Mouse (Mus musculus) CH12.LX (cell line): ENCODE data around the gene P4ha2.

Experiments
- BHLHE40 ChIP-seq: IDR thresholded peaks from 2 replicates; pipeline ENCODE4 v1.6.1; 2011; ENCODE audit warnings: mild to moderate bottlenecking, low read depth, low read length, improper control_type of control experiment
- CHD2 ChIP-seq: IDR thresholded peaks from 2 replicates; pipeline ENCODE4 v1.6.1; 2011; ENCODE audit warnings: low read length, improper control_type of control experiment
- CTCF ChIP-seq, 2 experiments: IDR thresholded peaks in 1 of 2; conservative IDR thresholded peaks in 1 of 2; 2 replicates each; pipeline ENCODE4 v1.5.1; 2011 to 2012; ENCODE audit warnings: low read depth in 2 of 2, low read length in 2 of 2, improper control_type of control experiment in 1 of 2, inconsistent platforms in 1 of 2, mild to moderate bottlenecking in 1 of 2, moderate library complexity in 1 of 2
- GABPA ChIP-seq: IDR thresholded peaks from 2 replicates; pipeline ENCODE4 v1.6.1; 2012; ENCODE audit warnings: low read depth, low read length, improper control_type of control experiment, inconsistent platforms; ENCODE audit not compliant: insufficient replicate concordance
- JUND ChIP-seq: conservative IDR thresholded peaks from 2 replicates; pipeline ENCODE4 v1.6.1; 2011; ENCODE audit warnings: low read depth, low read length, improper control_type of control experiment
- MEF2A ChIP-seq: IDR thresholded peaks from 2 replicates; pipeline ENCODE4 v1.6.1; 2014; ENCODE audit warnings: low read depth, mild to moderate bottlenecking, inconsistent platforms, low read length, improper control_type of control experiment, borderline replicate concordance
- PAX5 ChIP-seq: IDR thresholded peaks from 2 replicates; pipeline ENCODE4 v1.6.1; 2012; ENCODE audit warnings: low read length, inconsistent platforms, mixed read lengths
- POLR2A ChIP-seq: IDR thresholded peaks from 2 replicates; pipeline ENCODE4 v1.6.1; 2011; ENCODE audit warnings: low read depth, mild to moderate bottlenecking, improper control_type of control experiment, low read length
- RAD21 ChIP-seq: IDR thresholded peaks from 2 replicates; pipeline ENCODE4 v1.6.1; 2011; ENCODE audit warnings: low read depth, mild to moderate bottlenecking, low read length, improper control_type of control experiment, moderate library complexity

- no peak for TF ChIP-seq CHD2
- peak in 1 of 2 experiments; percentile 9; a peak in 1 of 4 replicates for TF ChIP-seq CTCF (conservative IDR thresholded peaks at IDR 0.05 in 1 of 2, IDR thresholded peaks at IDR 0.05 in 1 of 2; ENCODE audit: low read depth in 2 of 2, low read length in 2 of 2)
- no peak for TF ChIP-seq MEF2A
- TF ChIP-seq PAX5 = no peak
- no peak for TF ChIP-seq GABPA
- TF ChIP-seq RAD21 = no peak; the same call in none of the 2 replicates
- TF ChIP-seq BHLHE40 = no peak
- TF ChIP-seq POLR2A = no peak
- no peak for TF ChIP-seq JUND
Measured at GRCm38 (mm10) chr11:54161514-54161913, 61.6 kb downstream of the P4ha2 start.
